Mouse (Mus musculus) myocyte (in vitro differentiated cells): ENCODE results near the gene Grm8. TPM values are rescaled to one million over a fixed set of nuclear protein-coding genes. Genes with fewer than 3 reads are reported as not detected.

Experiments
- H3K27me3 ChIP-seq: one replicate; pipeline ENCODE4 v1.6.1; 2011; ENCODE audit not compliant: control insufficient read depth, insufficient read depth, insufficient read length
- H3K36me3 ChIP-seq: one replicate; pipeline ENCODE4 v1.6.1; 2011; ENCODE audit not compliant: control insufficient read depth, insufficient read depth
- H3K4me2 ChIP-seq: one replicate; pipeline ENCODE4 v1.6.1; 2011; ENCODE audit warnings: low read depth, control low read depth
- H3K4me3 ChIP-seq: one replicate; pipeline ENCODE4 v1.5.1; 2011; ENCODE audit warnings: mild to moderate bottlenecking, control low read depth, moderate library complexity
- H3K79me2 ChIP-seq: one replicate; pipeline ENCODE4 v1.6.1; 2011; ENCODE audit not compliant: control insufficient read depth, insufficient read depth
- H3ac ChIP-seq: one replicate; pipeline ENCODE4 v1.6.1; 2011; ENCODE audit not compliant: control insufficient read depth, insufficient read length
- CEBPB ChIP-seq: IDR thresholded peaks from 2 replicates; pipeline ENCODE4 v1.6.1; 2011; ENCODE audit warnings: mild to moderate bottlenecking, moderate library complexity; ENCODE audit not compliant: poor library complexity, insufficient read depth, severe bottlenecking
- E2F4 ChIP-seq: IDR thresholded peaks from one replicate; pipeline ENCODE4 v1.6.1; 2011; ENCODE audit warnings: mild to moderate bottlenecking, control low read depth, moderate library complexity; ENCODE audit not compliant: insufficient read depth
- MAX ChIP-seq: IDR thresholded peaks from one replicate; pipeline ENCODE4 v1.6.1; 2011; ENCODE audit warnings: low read depth, mild to moderate bottlenecking, control low read depth
- MYOD1 ChIP-seq, 3 experiments: IDR thresholded peaks; one replicate each; pipeline ENCODE4 v1.6.1; 2011; ENCODE audit warnings: control low read depth in 2 of 3, low read depth in 2 of 3, mild to moderate bottlenecking in 2 of 3, moderate library complexity in 1 of 3; ENCODE audit not compliant: insufficient read length in 2 of 3, control insufficient read depth in 1 of 3
- MYOG ChIP-seq, 3 experiments: IDR thresholded peaks; one replicate each; pipeline ENCODE4 v1.6.1; 2011; ENCODE audit warnings: control low read depth in 2 of 3, low read depth in 2 of 3, mild to moderate bottlenecking in 2 of 3; ENCODE audit not compliant: insufficient read length in 2 of 3, control insufficient read depth in 1 of 3, insufficient read depth in 1 of 3
- POLR2A ChIP-seq: IDR thresholded peaks from one replicate; pipeline ENCODE4 v1.6.1; 2011; ENCODE audit warnings: low read depth, mild to moderate bottlenecking, control low read depth, moderate library complexity; ENCODE audit not compliant: insufficient read length
- POLR2AphosphoS2 ChIP-seq: IDR thresholded peaks from one replicate; pipeline ENCODE4 v1.6.1; 2011; ENCODE audit warnings: low read depth, control low read depth; ENCODE audit not compliant: insufficient read length
- REST ChIP-seq: IDR thresholded peaks from one replicate; pipeline ENCODE4 v1.6.1; 2011; ENCODE audit warnings: mild to moderate bottlenecking, control low read depth, moderate library complexity; ENCODE audit not compliant: insufficient read depth, insufficient read length
- SRF ChIP-seq: IDR thresholded peaks from one replicate; pipeline ENCODE4 v1.6.1; 2011; ENCODE audit warnings: low read depth; ENCODE audit not compliant: control insufficient read depth, insufficient read length
- TCF12 ChIP-seq: IDR thresholded peaks from one replicate; pipeline ENCODE4 v1.6.1; 2011; ENCODE audit warnings: mild to moderate bottlenecking, control low read depth; ENCODE audit not compliant: poor library complexity, insufficient read depth, severe bottlenecking
- TCF3 ChIP-seq: IDR thresholded peaks from one replicate; pipeline ENCODE4 v1.6.1; 2011; ENCODE audit warnings: low read depth, control low read depth; ENCODE audit not compliant: insufficient read length
- USF1 ChIP-seq: IDR thresholded peaks from one replicate; pipeline ENCODE4 v1.6.1; 2011; ENCODE audit warnings: low read depth, mild to moderate bottlenecking, control low read depth, moderate library complexity
- polyA plus RNA-seq: library from polyadenylated mRNA; unstranded; fragments of >200 nt; fragmentation: generic; extraction: Trizol; gene quantifications from one replicate; pipeline ENCODE4 v1.2.1, GENCODE M21; 2012; ENCODE audit warnings: missing spikeins

Gene Grm8
- polyA plus RNA-seq, 1 experiment: not detected

DNA sequence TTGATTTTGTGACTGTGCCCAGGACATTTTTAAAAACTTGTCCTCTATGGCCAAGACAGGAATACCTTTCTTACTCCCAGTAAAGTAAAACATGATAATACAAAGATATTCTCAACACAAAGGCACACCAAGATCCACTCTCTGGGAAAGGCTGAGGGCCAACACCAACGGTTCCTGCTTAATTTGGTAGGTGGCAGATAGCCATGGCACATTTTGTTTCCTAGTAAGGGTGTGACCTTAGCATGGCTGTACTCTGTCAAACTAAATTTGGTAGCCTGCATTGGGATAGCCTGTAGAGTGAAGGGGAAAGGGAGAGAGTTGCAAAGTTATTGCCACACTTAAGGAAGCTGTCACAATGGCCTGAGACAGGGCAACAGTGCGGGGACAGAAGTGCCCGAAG lies 128.0 kb downstream of the Grm8 start:
- H3K36me3 ChIP-seq: no peaks in the 10 kb centered on the region
- no peaks in the 10 kb centered on the region for H3K27me3 ChIP-seq
- no peak overlapping the region for H3K4me3 ChIP-seq
- no peaks in the 10 kb centered on the region for H3K79me2 ChIP-seq
- no peak overlapping the region for H3ac ChIP-seq
- H3K4me2 ChIP-seq: no peak overlapping the region
- no peak for TF ChIP-seq REST
- TF ChIP-seq TCF3: no peak
- no peak for TF ChIP-seq MAX
- TF ChIP-seq POLR2A: no peak
- no peak for TF ChIP-seq E2F4
- TF ChIP-seq POLR2AphosphoS2: no peak
- TF ChIP-seq TCF12: no peak
- TF ChIP-seq MYOG (IDR thresholded peaks at IDR 0.05; ENCODE audit: control insufficient read depth in 1 of 3, insufficient read depth in 1 of 3, insufficient read length in 2 of 3, low read depth in 2 of 3): no peak
- TF ChIP-seq CEBPB: no peak
- TF ChIP-seq SRF: no peak
- TF ChIP-seq MYOD1 (IDR thresholded peaks at IDR 0.05; ENCODE audit: control insufficient read depth in 1 of 3, insufficient read length in 2 of 3, low read depth in 2 of 3): no peak
- TF ChIP-seq USF1: no peak

GRCm38 (mm10) chr6:27997250-27997649 lies 137.7 kb downstream of the Grm8 start:
- TF ChIP-seq REST (no peak), MAX (no peak), E2F4 (no peak), POLR2A (no peak), TCF3 (no peak), CEBPB (no peak), MYOG (IDR thresholded peaks at IDR 0.05; ENCODE audit: control insufficient read depth in 1 of 3, insufficient read depth in 1 of 3, insufficient read length in 2 of 3, low read depth in 2 of 3) (no peak), TCF12 (no peak), USF1 (no peak), SRF (no peak), POLR2AphosphoS2 (no peak), MYOD1 (IDR thresholded peaks at IDR 0.05; ENCODE audit: control insufficient read depth in 1 of 3, insufficient read length in 2 of 3, low read depth in 2 of 3) (no peak)
- Histone ChIP-seq H3K4me3 (no peak overlapping the region), H3K36me3 (no peaks in the 10 kb centered on the region), H3K79me2 (no peaks in the 10 kb centered on the region), H3ac (no peak overlapping the region), H3K4me2 (no peak overlapping the region), H3K27me3 (no peaks in the 10 kb centered on the region)

GRCm38 (mm10) chr6:27991241-27991640 lies 143.7 kb downstream of the Grm8 start:
- TF ChIP-seq POLR2A (no peak), MYOG (IDR thresholded peaks at IDR 0.05; ENCODE audit: control insufficient read depth in 1 of 3, insufficient read depth in 1 of 3, insufficient read length in 2 of 3, low read depth in 2 of 3) (no peak), REST (no peak), SRF (no peak), MYOD1 (IDR thresholded peaks at IDR 0.05; ENCODE audit: control insufficient read depth in 1 of 3, insufficient read length in 2 of 3, low read depth in 2 of 3) (no peak), POLR2AphosphoS2 (no peak), MAX (no peak), USF1 (no peak), E2F4 (no peak), TCF3 (no peak), TCF12 (no peak), CEBPB (no peak)
- no peaks in the 10 kb centered on the region for H3K27me3 ChIP-seq
- no peak overlapping the region for H3K4me2 ChIP-seq
- H3ac ChIP-seq: no peak overlapping the region
- no peaks in the 10 kb centered on the region for H3K79me2 ChIP-seq
- no peak overlapping the region for H3K4me3 ChIP-seq
- H3K36me3 ChIP-seq: no peaks in the 10 kb centered on the region

DNA sequence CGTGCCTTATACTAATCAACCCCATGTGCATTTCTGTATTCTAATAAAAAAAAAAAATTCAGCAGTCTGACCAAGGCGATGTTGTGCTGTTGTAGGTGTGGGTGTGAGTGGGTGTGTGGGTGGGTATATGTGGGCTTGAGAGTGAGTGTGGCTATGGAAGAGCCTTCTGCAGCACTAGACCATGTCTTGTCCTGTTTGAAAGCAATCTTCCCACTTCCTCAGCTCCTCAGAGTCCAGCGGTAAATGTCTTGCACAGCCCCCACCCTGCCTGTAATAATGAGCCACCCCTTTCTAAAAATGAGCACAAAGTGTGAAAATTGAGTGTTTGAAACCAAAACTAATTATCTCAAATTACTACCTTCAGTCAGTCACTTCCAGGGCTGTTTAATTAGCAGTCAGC lies 152.4 kb downstream of the Grm8 start:
- Histone ChIP-seq H3K79me2 (no peaks in the 10 kb centered on the region), H3K4me3 (no peak overlapping the region), H3ac (no peak overlapping the region), H3K27me3 (no peaks in the 10 kb centered on the region), H3K4me2 (no peak overlapping the region), H3K36me3 (no peaks in the 10 kb centered on the region)
- TF ChIP-seq TCF3: no peak
- TF ChIP-seq POLR2AphosphoS2: no peak

DNA sequence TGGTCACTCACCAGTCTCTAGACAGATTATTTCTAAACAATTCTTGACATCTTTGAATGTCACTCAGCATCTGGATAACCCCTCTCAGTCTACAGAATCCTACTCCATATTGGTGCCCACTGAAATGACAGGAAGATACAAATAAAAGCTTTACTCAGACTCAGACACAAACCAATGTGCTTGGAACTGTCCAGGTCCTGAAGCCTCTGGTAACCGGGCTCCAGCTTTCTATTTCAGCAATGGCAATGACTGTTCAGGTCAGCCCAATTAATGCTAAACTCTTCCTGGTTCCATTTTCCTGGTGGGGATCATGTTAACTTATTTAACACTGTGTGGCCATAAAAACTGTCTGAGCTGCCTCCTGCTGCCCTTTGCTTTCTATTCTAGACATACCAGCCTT lies 153.0 kb downstream of the Grm8 start:
- no peak overlapping the region for H3ac ChIP-seq
- H3K79me2 ChIP-seq: no peaks in the 10 kb centered on the region
- no peaks in the 10 kb centered on the region for H3K27me3 ChIP-seq
- TF ChIP-seq TCF12 (no peak), MAX (no peak), MYOG (IDR thresholded peaks at IDR 0.05; ENCODE audit: control insufficient read depth in 1 of 3, insufficient read depth in 1 of 3, insufficient read length in 2 of 3, low read depth in 2 of 3) (no peak), MYOD1 (IDR thresholded peaks at IDR 0.05; ENCODE audit: control insufficient read depth in 1 of 3, insufficient read length in 2 of 3, low read depth in 2 of 3) (no peak), E2F4 (no peak), REST (no peak)
- H3K4me3 ChIP-seq: no peak overlapping the region
- H3K4me2 ChIP-seq: no peak overlapping the region
- H3K36me3 ChIP-seq: no peaks in the 10 kb centered on the region
